Mouse (Mus musculus): ENCODE measurements around the gene Zfp84.
"Not testable (repeated sequence)": the region's sequence is repeated elsewhere in the genome, so short reads cannot be mapped to it uniquely, and the experiment has no call there.

The Zfp84 gene

GRCm38 (mm10) chr7:29768090-29768900 is at the start of gene Zfp84:
Zfp84 (plus strand) TSS chr7:29768552.
- DNase-seq (ENCODE audit: low spot score), result peak; percentile 76

GRCm38 (mm10) chr7:29725461-29726142 is 42.8 kb upstream of the Zfp84 start:
- not testable (repeated sequence) for DNase-seq (ENCODE audit: low spot score)

- not testable (repeated sequence) for DNase-seq (ENCODE audit: low spot score)
These were observed 41.5 kb upstream of the Zfp84 start, which contains the start of gene Catsperg2 for GRCm38 (mm10) chr7:29726860-29727259. Catsperg2 (minus strand) TSS chr7:29727032.

DNA sequence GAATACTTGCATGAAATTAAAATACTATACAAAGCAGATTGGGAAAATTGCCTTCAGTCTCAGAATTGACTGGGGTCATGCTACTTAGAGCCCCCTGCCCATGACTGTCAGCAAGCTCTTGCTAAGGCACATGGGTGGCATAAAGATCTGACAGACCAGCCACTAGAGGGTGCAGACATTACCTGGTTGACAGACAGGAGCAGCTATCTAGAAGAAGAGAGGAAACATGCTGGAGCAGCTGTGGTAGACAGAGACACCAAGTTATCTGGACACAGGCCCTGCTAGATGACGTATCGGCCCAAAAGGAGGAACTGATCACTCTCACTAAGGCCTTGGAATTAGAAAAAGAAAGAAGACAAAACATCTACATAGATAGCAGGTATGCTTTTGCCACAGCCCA is 40.3 kb upstream of the Zfp84 start:
- DNase-seq (ENCODE audit: low spot score), result no peak

GRCm38 (mm10) chr7:29742258-29742657 is 26.1 kb upstream of the Zfp84 start:
- DNase-seq (ENCODE audit: low spot score), result no peak

GRCm38 (mm10) chr7:29760476-29760875 is 7.9 kb upstream of the Zfp84 start:
- DNase-seq (ENCODE audit: low spot score), result no peak

- DNase-seq (ENCODE audit: low spot score), result no peak
These were observed 3.6 kb upstream of the Zfp84 start for GRCm38 (mm10) chr7:29764702-29765101.

- DNase-seq (ENCODE audit: low spot score), result peak; percentile 62
These were observed 1.2 kb upstream of the Zfp84 start for GRCm38 (mm10) chr7:29767058-29767686.

DNA sequence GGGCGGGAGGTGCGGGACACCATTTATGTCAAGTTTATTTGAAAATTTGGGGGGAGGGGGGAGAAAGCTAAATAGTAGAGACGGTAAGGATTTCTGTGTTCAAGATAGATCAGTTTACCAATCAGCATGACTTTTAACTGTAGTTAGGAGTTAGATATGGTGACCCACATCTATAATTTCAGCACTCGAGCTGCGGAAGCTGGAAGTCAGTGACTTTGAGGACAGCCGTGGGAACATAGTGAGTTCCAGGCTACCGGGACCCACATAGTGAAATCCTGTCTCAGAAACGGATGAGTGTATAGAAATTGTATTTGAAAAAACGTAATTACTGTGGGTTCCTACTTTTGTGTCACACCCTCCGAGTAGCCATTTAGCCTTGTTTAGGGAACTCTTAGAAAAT is 628 bp downstream of the Zfp84 start:
- DNase-seq (ENCODE audit: low spot score), result no peak

DNA sequence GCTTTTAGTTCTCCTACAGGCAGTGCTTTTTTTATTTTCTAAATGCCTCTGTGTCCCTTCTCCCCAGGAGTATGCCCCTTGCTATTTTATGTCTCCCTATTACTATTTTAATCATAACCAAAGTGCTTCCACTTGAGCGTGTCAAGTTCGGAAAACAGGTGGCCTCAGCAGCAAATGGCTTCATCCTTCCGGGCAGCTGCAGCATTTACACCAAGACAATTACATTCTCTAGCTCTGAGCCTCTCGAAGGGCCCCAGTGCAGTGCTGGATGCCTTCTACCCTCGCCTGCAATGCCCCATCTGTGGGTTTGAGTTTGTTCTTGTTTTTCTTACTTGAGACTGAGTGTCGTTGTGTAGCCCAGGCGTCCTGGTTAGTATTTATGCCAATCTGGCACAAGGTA is 5.2 kb downstream of the Zfp84 start:
- DNase-seq (ENCODE audit: low spot score), result no peak

DNA sequence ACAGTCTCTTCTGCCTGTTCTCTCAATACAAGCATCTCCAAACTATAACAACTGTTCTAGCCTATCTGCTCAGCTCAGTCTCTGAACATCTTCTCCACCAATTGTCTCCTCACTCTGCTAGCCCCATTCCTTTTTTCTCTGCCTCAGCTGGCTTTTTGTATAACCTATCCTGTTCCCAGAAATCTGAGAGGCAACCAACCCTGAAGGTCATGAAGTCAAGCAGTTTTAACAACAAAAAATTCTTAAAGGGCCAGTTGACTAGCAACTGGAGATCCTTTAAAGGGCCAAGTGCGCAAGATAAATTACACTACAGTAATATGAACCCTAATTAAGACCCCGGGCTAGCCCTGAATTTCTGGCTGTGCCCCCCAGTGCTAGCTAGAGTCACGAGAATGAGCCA is 6.0 kb downstream of the Zfp84 start:
- no peak for DNase-seq (ENCODE audit: low spot score)

GRCm38 (mm10) chr7:29776568-29776967 is 8.2 kb downstream of the Zfp84 start:
- no peak for DNase-seq (ENCODE audit: low spot score)

- DNase-seq (ENCODE audit: low spot score), result no peak
These were observed 9.0 kb downstream of the Zfp84 start for GRCm38 (mm10) chr7:29777372-29777771.

DNA sequence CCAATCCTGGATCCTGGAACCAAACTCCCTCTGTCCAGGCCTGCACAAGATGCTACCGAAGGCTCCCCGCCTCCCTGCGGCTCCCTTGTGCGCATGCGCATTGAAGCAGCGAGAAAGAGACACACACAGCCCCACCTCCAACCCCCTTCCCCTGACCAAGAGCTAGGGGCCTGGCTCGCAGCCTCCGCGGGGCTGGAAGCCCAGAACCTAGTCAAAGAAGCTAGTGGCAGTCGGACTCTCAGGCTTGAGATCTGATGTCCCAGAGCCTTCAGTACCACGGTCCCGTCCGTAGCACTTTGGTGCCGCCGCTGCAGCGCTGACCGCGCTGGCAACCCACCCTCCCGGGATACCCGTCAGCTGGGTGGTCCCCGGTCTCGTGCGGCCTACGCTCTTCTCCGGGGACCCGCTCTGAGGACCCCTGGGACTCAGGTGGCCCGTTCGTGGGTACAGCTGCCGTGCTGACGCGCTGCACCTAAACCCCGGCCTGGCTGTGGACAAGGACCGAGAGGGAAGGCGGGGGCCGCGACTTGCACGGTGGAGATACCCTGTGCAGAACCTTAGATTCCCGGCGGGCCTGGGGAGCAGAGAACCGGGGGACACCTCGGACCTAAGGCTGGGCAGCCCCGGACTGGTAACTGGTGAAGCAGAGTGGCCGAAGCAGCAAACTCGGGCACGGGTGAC is 15.7 kb downstream of the Zfp84 start, which contains the start of gene Zfp30:
Gene Zfp30, plus strand, starts transcription at position 128 of the 681 bp plus-strand sequence.
- DNase-seq (ENCODE audit: low spot score), result peak; percentile 69

DNA sequence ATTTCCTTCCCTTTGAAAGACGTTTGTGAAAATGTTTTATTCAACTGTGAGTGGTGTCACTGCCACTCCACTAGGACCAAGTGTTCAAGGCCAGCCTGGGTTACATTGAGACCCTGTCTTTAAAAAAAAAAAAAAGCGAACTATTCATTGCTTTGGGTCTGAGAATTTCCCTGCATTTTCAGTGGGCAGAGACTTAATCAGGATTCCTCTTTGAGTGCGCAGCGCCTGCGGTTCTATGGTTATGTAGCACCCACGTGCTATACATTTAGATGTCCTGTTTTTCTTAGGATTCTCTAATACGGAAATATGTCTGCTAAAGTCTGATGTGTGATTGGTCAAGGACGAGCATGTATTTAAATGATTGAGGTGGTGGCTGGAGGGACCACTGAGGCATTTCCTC is 16.7 kb downstream of the Zfp84 start:
- no peak for DNase-seq (ENCODE audit: low spot score)

DNA sequence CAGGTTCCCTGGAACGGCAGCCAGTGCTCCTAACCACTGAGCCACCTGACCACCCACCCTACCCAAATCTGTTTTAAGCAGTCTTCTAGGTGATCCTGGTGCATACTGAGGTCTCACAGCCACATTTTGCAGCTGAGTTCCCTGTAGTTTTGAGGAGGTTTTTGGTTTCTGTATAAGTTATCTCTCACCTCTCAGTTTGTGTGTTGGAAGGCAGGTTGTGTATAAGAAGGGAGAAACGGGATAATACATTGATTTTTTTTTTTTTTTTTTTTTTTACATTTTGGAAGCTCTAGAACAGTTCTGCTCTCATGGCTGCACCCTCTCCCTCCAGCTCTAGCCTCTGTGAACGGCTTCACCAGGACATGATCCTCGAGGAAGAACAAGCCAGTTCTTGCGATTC is 17.5 kb downstream of the Zfp84 start:
- DNase-seq (ENCODE audit: low spot score), result no peak

- DNase-seq (ENCODE audit: low spot score), result no peak
These were observed 24.6 kb downstream of the Zfp84 start for GRCm38 (mm10) chr7:29792906-29793305.

GRCm38 (mm10) chr7:29807046-29807445 is 38.7 kb downstream of the Zfp84 start:
- no peak for DNase-seq (ENCODE audit: low spot score)

GRCm38 (mm10) chr7:29812244-29812643 is 43.9 kb downstream of the Zfp84 start:
- no peak for DNase-seq (ENCODE audit: low spot score)

- DNase-seq (ENCODE audit: low spot score), result no peak
These were observed 46.0 kb downstream of the Zfp84 start for GRCm38 (mm10) chr7:29814381-29814780.

GRCm38 (mm10) chr7:29815061-29815784 is 46.9 kb downstream of the Zfp84 start:
- DNase-seq (ENCODE audit: low spot score), result no peak
